ENCODE assay signal across 8 mouse cellular contexts in the genomic region with DNA sequence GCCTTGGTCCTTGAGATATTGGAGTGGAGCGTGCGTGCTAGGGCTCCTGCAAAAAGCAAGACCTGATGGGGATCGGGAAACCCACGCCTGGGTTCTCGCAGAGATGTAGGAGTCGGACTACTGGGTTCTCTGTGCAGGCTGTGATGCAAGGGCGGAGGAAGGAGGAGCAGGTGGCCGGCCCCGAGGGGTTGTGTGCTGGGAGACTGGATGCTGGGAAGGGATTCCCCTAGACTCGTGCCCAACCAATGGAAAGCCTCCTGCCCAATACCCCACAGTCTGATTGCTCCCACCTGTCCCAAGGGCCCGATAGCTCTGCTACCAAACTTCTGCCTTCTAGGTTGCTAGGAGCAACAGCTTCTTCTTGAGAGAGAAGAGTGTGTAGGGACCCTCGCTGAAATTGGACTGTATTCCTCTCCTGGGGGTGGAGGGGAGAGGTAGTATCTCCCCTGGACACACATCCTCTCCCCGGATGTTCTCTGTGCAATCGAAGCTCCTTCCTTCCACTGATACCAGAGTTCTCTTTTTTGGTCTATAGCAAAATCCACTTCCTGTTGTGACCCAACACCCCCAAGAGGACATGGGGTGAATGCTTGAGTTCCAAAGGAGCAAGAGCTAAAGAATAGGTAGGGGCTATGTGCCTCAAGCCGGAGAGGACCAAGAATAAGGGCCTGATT. TPM values are rescaled to one million over a fixed set of nuclear protein-coding genes. Genes with fewer than 3 reads are reported as not detected.
DNase-seq lines count a peak whose midpoint lies in the region; ATAC-seq lines count a peak whose summit lies in the region.

No protein-coding gene starts in this region.

- H3K9me3 ChIP-seq in liver, embryonic 12.5 days (replicated peaks) = no peaks in the 10 kb centered on the region
- H3K9me3 ChIP-seq in neural tube, embryonic 13.5 days = no peaks in the 10 kb centered on the region

- H3K9ac ChIP-seq in liver, embryonic 12.5 days = peak overlapping the region; percentile 86
- peak overlapping the region; percentile 88 for H3K9ac ChIP-seq in neural tube, embryonic 13.5 days

- peak; percentile 29 for DNase-seq in gastrocnemius, adult 18-20 months (ENCODE audit: low spot score)
- no peak for DNase-seq in gastrocnemius, adult 8-10 months (ENCODE audit: low spot score in 2 of 2)
- DNase-seq in A20 (ENCODE audit: low read depth, low spot score) = peak; percentile 70
- peak; percentile 60 for DNase-seq in embryo, embryonic 10.5 days (ENCODE audit: low spot score)
- no peak for DNase-seq in cerebellum, adult 11 months

- H3K4me1 ChIP-seq in liver, embryonic 12.5 days = peaks cover 59% of the 10 kb centered on the region
- H3K4me1 ChIP-seq in neural tube, embryonic 13.5 days (replicated peaks) = peaks cover 36% of the 10 kb centered on the region

- H3K4me2 ChIP-seq in liver, embryonic 12.5 days = peak overlapping the region; percentile 96
- H3K4me2 ChIP-seq in neural tube, embryonic 13.5 days = peak overlapping the region; percentile 69

- H3K4me3 ChIP-seq in liver, embryonic 12.5 days = peak overlapping the region; percentile 75
- peak overlapping the region; percentile 76 for H3K4me3 ChIP-seq in neural tube, embryonic 13.5 days

- peak overlapping the region; percentile 87 for H3K27ac ChIP-seq in liver, embryonic 12.5 days
- peak overlapping the region; percentile 95 for H3K27ac ChIP-seq in neural tube, embryonic 13.5 days (replicated peaks)

- ATAC-seq in hematopoietic stem cell, adult 5-6 weeks (replicated peaks in 1 of 2; ENCODE audit: insufficient read depth in 1 of 2, low FRiP score in 2 of 2, low TSS enrichment in 1 of 2, low read depth in 1 of 2, poor library complexity in 2 of 2, severe bottlenecking in 2 of 2) = peak; percentile 5 to 18; a peak in 1 of 4 replicates
- ATAC-seq in liver, embryonic 12.5 days = peak; percentile 19
- peak; percentile 62 for ATAC-seq in neural tube, embryonic 13.5 days (ENCODE audit: low read depth)

- peaks cover 23% of the 10 kb centered on the region for H3K36me3 ChIP-seq in liver, embryonic 12.5 days
- H3K36me3 ChIP-seq in neural tube, embryonic 13.5 days = peaks cover 24% of the 10 kb centered on the region

- H3K27me3 ChIP-seq in liver, embryonic 12.5 days (replicated peaks) = no peaks in the 10 kb centered on the region
- H3K27me3 ChIP-seq in neural tube, embryonic 13.5 days = no peaks in the 10 kb centered on the region

- 3% methylated on average over 15 of the region's 15 CpGs for WGBS in liver, embryonic 12.5 days (ENCODE audit: insufficient replicate concordance)
- WGBS in neural tube, embryonic 13.5 days = 8% methylated on average over 15 of the region's 15 CpGs

RNA-seq across cellular contexts. Expression of a gene that starts 0.6 kb away (rescaled TPM):
- 1 to 10 TPM; 7.6 to 9.0 TPM for total RNA-seq in gastrocnemius, adult 18-20 months (2021)
- total RNA-seq in gastrocnemius, adult 8-10 months (2022) = 1 to 10 TPM; 5.9 to 9.2 (median 7.4) TPM
- 43.3 and 68.7 TPM in 2 replicates for total RNA-seq in hematopoietic stem cell, adult 5-6 weeks (2017)
- 17.9 and 22.5 TPM in 2 replicates for polyA plus RNA-seq in liver, embryonic 12.5 days (2016; fragmentation: Nextera tagmentation; extraction: Ambion mirVana)
- polyA plus RNA-seq in neural tube, embryonic 13.5 days (2015; fragmentation: Nextera tagmentation; extraction: Ambion mirVana) = 43.8 and 46.6 TPM in 2 replicates

RNA-seq across cellular contexts. Expression of a gene that starts 18.7 kb away (rescaled TPM):
- total RNA-seq in gastrocnemius, adult 18-20 months (2021) = 1 to 10 TPM; 4.2 to 4.9 TPM
- total RNA-seq in gastrocnemius, adult 8-10 months (2022) = 1 to 10 TPM; 4.1 to 5.3 (median 4.6) TPM
- 38.1 and 40.7 TPM in 2 replicates for total RNA-seq in hematopoietic stem cell, adult 5-6 weeks (2017)
- 19.7 and 21.7 TPM in 2 replicates for polyA plus RNA-seq in liver, embryonic 12.5 days (2016; fragmentation: Nextera tagmentation; extraction: Ambion mirVana)
- polyA plus RNA-seq in neural tube, embryonic 13.5 days (2015; fragmentation: Nextera tagmentation; extraction: Ambion mirVana) = 45.3 and 46.0 TPM in 2 replicates

RNA-seq across cellular contexts. Expression of a gene that starts 23.2 kb away (rescaled TPM):
- 10 to 100 TPM; 17.9 to 19.2 TPM for total RNA-seq in gastrocnemius, adult 18-20 months (2021)
- total RNA-seq in gastrocnemius, adult 8-10 months (2022) = 10 to 100 TPM; 19.6 to 23.3 (median 20.6) TPM
- total RNA-seq in hematopoietic stem cell, adult 5-6 weeks (2017) = 8.8 and 9.8 TPM in 2 replicates
- 28.6 and 29.7 TPM in 2 replicates for polyA plus RNA-seq in liver, embryonic 12.5 days (2016; fragmentation: Nextera tagmentation; extraction: Ambion mirVana)
- 31.9 and 32.6 TPM in 2 replicates for polyA plus RNA-seq in neural tube, embryonic 13.5 days (2015; fragmentation: Nextera tagmentation; extraction: Ambion mirVana)

RNA-seq across cellular contexts. Expression of a gene that starts 26.2 kb away (rescaled TPM):
- total RNA-seq in gastrocnemius, adult 18-20 months (2021) = under 1 TPM; 0.19 to 0.25 TPM
- total RNA-seq in gastrocnemius, adult 8-10 months (2022) = under 1 TPM in 3 of 4 experiments, not detected in 1; 0.10 to 0.48 (median 0.31) TPM
- 0.35 TPM in 1 of 2 replicates, not detected in the other for total RNA-seq in hematopoietic stem cell, adult 5-6 weeks (2017)
- polyA plus RNA-seq in liver, embryonic 12.5 days (2016; fragmentation: Nextera tagmentation; extraction: Ambion mirVana) = 0.12 and 0.23 TPM in 2 replicates
- polyA plus RNA-seq in neural tube, embryonic 13.5 days (2015; fragmentation: Nextera tagmentation; extraction: Ambion mirVana) = 1.2 and 1.5 TPM in 2 replicates

RNA-seq across cellular contexts. Expression of a gene that starts 26.8 kb away (rescaled TPM):
- 1 to 10 TPM in 1 of 2 experiments, under 1 TPM in 1; 0.73 to 1.2 TPM for total RNA-seq in gastrocnemius, adult 18-20 months (2021)
- total RNA-seq in gastrocnemius, adult 8-10 months (2022) = under 1 TPM; 0.54 to 0.75 (median 0.63) TPM
- 1.8 TPM in 1 of 2 replicates, not detected in the other for total RNA-seq in hematopoietic stem cell, adult 5-6 weeks (2017)
- polyA plus RNA-seq in liver, embryonic 12.5 days (2016; fragmentation: Nextera tagmentation; extraction: Ambion mirVana) = 0.87 and 1.1 TPM in 2 replicates
- 7.2 and 8.9 TPM in 2 replicates for polyA plus RNA-seq in neural tube, embryonic 13.5 days (2015; fragmentation: Nextera tagmentation; extraction: Ambion mirVana)

Comparison
In these comparisons a context has a peak if more than half of its experiments do, and no peak if none do; other contexts are left out.
1. DNase-seq: peak in gastrocnemius, adult 18-20 months (single experiment), A20 (single experiment) and embryo, embryonic 10.5 days (single experiment); none in gastrocnemius, adult 8-10 months (0 of 2) and cerebellum, adult 11 months (single experiment).
2. ATAC-seq: peak in every context shown above with its lines; median percentile 62 in neural tube, embryonic 13.5 days; 19 in liver, embryonic 12.5 days; 12 in hematopoietic stem cell, adult 5-6 weeks.